ENCODE assay signal across 7 mouse cellular contexts in the genomic region with DNA sequence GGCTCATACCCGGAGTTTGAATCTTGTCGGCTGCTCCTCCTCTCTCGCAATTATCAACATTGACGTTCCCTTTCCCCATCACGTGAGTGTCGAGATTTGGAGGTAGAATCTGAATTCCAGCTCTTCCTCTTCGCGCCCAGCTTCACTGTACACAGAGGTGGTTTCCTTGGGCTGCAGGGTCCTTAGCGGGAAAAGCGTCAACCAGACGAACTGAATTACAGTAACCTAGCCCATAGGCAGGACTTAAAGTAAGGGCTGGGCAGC. TPM values are rescaled to one million over a fixed set of nuclear protein-coding genes. Genes with fewer than 3 reads are reported as not detected.
A peak's percentile ranks its signal among the peaks of the same experiment; 100 is the strongest.
DNase-seq lines count a peak whose midpoint lies in the region; ATAC-seq lines count a peak whose summit lies in the region.

No protein-coding gene starts in this region.

- H3K4me3 ChIP-seq in neural tube, embryonic 11.5 days (ENCODE audit: low read depth, low read length): peak overlapping the region; percentile 72
- peak overlapping the region; percentile 61 for H3K4me3 ChIP-seq in embryonic facial prominence, embryonic 12.5 days
- peak overlapping the region; percentile 88 for H3K4me3 ChIP-seq in intestine, embryonic 16.5 days (ENCODE audit: low read length)
- H3K4me3 ChIP-seq in neural tube, embryonic 14.5 days (ENCODE audit: low read depth, low read length): peak overlapping the region; percentile 71

- H3K9ac ChIP-seq in neural tube, embryonic 11.5 days (ENCODE audit: low read length): peak overlapping the region; percentile 68
- H3K9ac ChIP-seq in embryonic facial prominence, embryonic 12.5 days: peak overlapping the region; percentile 63
- H3K9ac ChIP-seq in intestine, embryonic 16.5 days (ENCODE audit: low read depth, low read length): peak overlapping the region; percentile 85
- H3K9ac ChIP-seq in neural tube, embryonic 14.5 days (replicated peaks; ENCODE audit: low read depth, low read length): peak overlapping the region; percentile 54

- 0 out of 2 replicates have a peak overlapping the region, but pooled peaks have one; percentile 21 for H3K27ac ChIP-seq in neural tube, embryonic 11.5 days (ENCODE audit: low read depth, low read length)
- peak overlapping the region; percentile 78 for H3K27ac ChIP-seq in embryonic facial prominence, embryonic 12.5 days
- peak overlapping the region; percentile 79 for H3K27ac ChIP-seq in intestine, embryonic 16.5 days (ENCODE audit: low read length)
- H3K27ac ChIP-seq in neural tube, embryonic 14.5 days (ENCODE audit: low read depth, low read length): 0 out of 2 replicates have a peak overlapping the region, but pooled peaks have one; percentile 40

- peak; percentile 24 for DNase-seq in neural tube, embryonic 11.5 days (ENCODE audit: low spot score)
- no peak for DNase-seq in neural tube, embryonic 10.5 days (ENCODE audit: extremely low spot score, low spot score)
- DNase-seq in cerebellum, adult 9-10 months: no peak
- DNase-seq in spleen, postnatal 4 days (ENCODE audit: low spot score in 2 of 2): no peak

- H3K4me2 ChIP-seq in neural tube, embryonic 11.5 days (ENCODE audit: low read depth): peak overlapping the region; percentile 52
- H3K4me2 ChIP-seq in embryonic facial prominence, embryonic 12.5 days (replicated peaks): peak overlapping the region; percentile 83
- peak overlapping the region; percentile 82 for H3K4me2 ChIP-seq in intestine, embryonic 16.5 days (ENCODE audit: low read depth, low read length)
- peak overlapping the region; percentile 60 for H3K4me2 ChIP-seq in neural tube, embryonic 14.5 days (ENCODE audit: low read depth, low read length)

- under 1% methylated on average over 11 of the region's 11 CpGs for WGBS in neural tube, embryonic 11.5 days
- 0% methylated on average over 11 of the region's 11 CpGs for WGBS in embryonic facial prominence, embryonic 12.5 days
- WGBS in intestine, embryonic 16.5 days: 0% methylated on average over 11 of the region's 11 CpGs
- 0% methylated on average over 11 of the region's 11 CpGs for WGBS in neural tube, embryonic 14.5 days

- 0 out of 2 replicates have a peak, but pooled peaks cover 2% of the 10 kb centered on the region for H3K4me1 ChIP-seq in neural tube, embryonic 11.5 days (ENCODE audit: control insufficient read depth, insufficient read depth, low read length)
- H3K4me1 ChIP-seq in embryonic facial prominence, embryonic 12.5 days: peaks cover 5% of the 10 kb centered on the region; the same call in 1 of the 2 replicates
- H3K4me1 ChIP-seq in intestine, embryonic 16.5 days (ENCODE audit: control insufficient read depth, insufficient read depth, low read length): peaks cover 8% of the 10 kb centered on the region; the same call in 1 of the 2 replicates
- peaks cover 6% of the 10 kb centered on the region for H3K4me1 ChIP-seq in neural tube, embryonic 14.5 days (ENCODE audit: control insufficient read depth, insufficient read depth, low read length)

- ATAC-seq in neural tube, embryonic 11.5 days (ENCODE audit: insufficient read depth, low FRiP score, low TSS enrichment): peak; percentile 16
- 0 out of 2 replicates have a peak, but pooled peaks have one; percentile 2 for ATAC-seq in embryonic facial prominence, embryonic 12.5 days (ENCODE audit: insufficient number of reproducible peaks, insufficient read depth, low FRiP score, low TSS enrichment)
- ATAC-seq in intestine, embryonic 16.5 days: peak; percentile 17
- ATAC-seq in neural tube, embryonic 14.5 days (ENCODE audit: low read depth): peak; percentile 19; the same call in 1 of the 2 replicates

- H3K9me3 ChIP-seq in neural tube, embryonic 11.5 days (ENCODE audit: control insufficient read depth, low read length): no peaks in the 10 kb centered on the region
- no peaks in the 10 kb centered on the region for H3K9me3 ChIP-seq in embryonic facial prominence, embryonic 12.5 days
- no peaks in the 10 kb centered on the region for H3K9me3 ChIP-seq in intestine, embryonic 16.5 days (ENCODE audit: control insufficient read depth, low read length)
- no peaks in the 10 kb centered on the region for H3K9me3 ChIP-seq in neural tube, embryonic 14.5 days (ENCODE audit: control insufficient read depth, low read length)

- no peaks in the 10 kb centered on the region for H3K27me3 ChIP-seq in neural tube, embryonic 11.5 days (ENCODE audit: control insufficient read depth, insufficient read depth, low read length)
- H3K27me3 ChIP-seq in embryonic facial prominence, embryonic 12.5 days: no peaks in the 10 kb centered on the region
- no peaks in the 10 kb centered on the region for H3K27me3 ChIP-seq in intestine, embryonic 16.5 days (replicated peaks; ENCODE audit: control insufficient read depth, insufficient read depth, low read length)
- H3K27me3 ChIP-seq in neural tube, embryonic 14.5 days (ENCODE audit: control insufficient read depth, insufficient read depth, low read length): no peaks in the 10 kb centered on the region

- peaks cover 8% of the 10 kb centered on the region; the same call in 1 of the 2 replicates for H3K36me3 ChIP-seq in neural tube, embryonic 11.5 days (ENCODE audit: control insufficient read depth, insufficient read depth, low read length)
- H3K36me3 ChIP-seq in embryonic facial prominence, embryonic 12.5 days: peaks cover 43% of the 10 kb centered on the region
- H3K36me3 ChIP-seq in intestine, embryonic 16.5 days (ENCODE audit: control insufficient read depth, insufficient read depth, low read length): peaks cover 7% of the 10 kb centered on the region; the same call in 1 of the 2 replicates
- H3K36me3 ChIP-seq in neural tube, embryonic 14.5 days (ENCODE audit: control insufficient read depth, insufficient read depth, low read length): peaks cover 24% of the 10 kb centered on the region

RNA-seq across cellular contexts. Expression of a gene that starts 0.4 kb away (rescaled TPM):
- polyA plus RNA-seq in neural tube, embryonic 11.5 days (2014; fragmentation: Nextera tagmentation; extraction: Ambion mirVana): 36.7 and 37.3 TPM in 2 replicates
- polyA plus RNA-seq in embryonic facial prominence, embryonic 12.5 days (2016; fragmentation: Nextera tagmentation; extraction: Ambion mirVana): 36.8 and 37.4 TPM in 2 replicates
- 33.1 and 33.7 TPM in 2 replicates for polyA plus RNA-seq in intestine, embryonic 16.5 days (2015; fragmentation: Nextera tagmentation; extraction: Ambion mirVana)
- polyA plus RNA-seq in neural tube, embryonic 14.5 days (2014; fragmentation: Nextera tagmentation; extraction: Ambion mirVana): 23.7 and 28.2 TPM in 2 replicates

RNA-seq across cellular contexts. Expression of a gene that starts 0.5 kb away (rescaled TPM):
- 16.9 and 21.3 TPM in 2 replicates for polyA plus RNA-seq in neural tube, embryonic 11.5 days (2014; fragmentation: Nextera tagmentation; extraction: Ambion mirVana)
- 18.7 and 22.9 TPM in 2 replicates for polyA plus RNA-seq in embryonic facial prominence, embryonic 12.5 days (2016; fragmentation: Nextera tagmentation; extraction: Ambion mirVana)
- polyA plus RNA-seq in intestine, embryonic 16.5 days (2015; fragmentation: Nextera tagmentation; extraction: Ambion mirVana): 12.6 and 14.6 TPM in 2 replicates
- 12.0 and 14.8 TPM in 2 replicates for polyA plus RNA-seq in neural tube, embryonic 14.5 days (2014; fragmentation: Nextera tagmentation; extraction: Ambion mirVana)

RNA-seq across cellular contexts. Expression of a gene that starts 14.8 kb away (rescaled TPM):
- 1.3 TPM in 2 replicates for polyA plus RNA-seq in neural tube, embryonic 11.5 days (2014; fragmentation: Nextera tagmentation; extraction: Ambion mirVana)
- 0.36 and 1.2 TPM in 2 replicates for polyA plus RNA-seq in embryonic facial prominence, embryonic 12.5 days (2016; fragmentation: Nextera tagmentation; extraction: Ambion mirVana)
- 0.17 and 0.45 TPM in 2 replicates for polyA plus RNA-seq in intestine, embryonic 16.5 days (2015; fragmentation: Nextera tagmentation; extraction: Ambion mirVana)
- polyA plus RNA-seq in neural tube, embryonic 14.5 days (2014; fragmentation: Nextera tagmentation; extraction: Ambion mirVana): 4.3 and 5.3 TPM in 2 replicates

Comparison
In these comparisons a context has a peak if more than half of its experiments do, and no peak if none do; other contexts are left out.
1. H3K27ac ChIP-seq: peak in every context shown above with its lines; median percentile 79 in intestine, embryonic 16.5 days; 78 in embryonic facial prominence, embryonic 12.5 days; 40 in neural tube, embryonic 14.5 days; 21 in neural tube, embryonic 11.5 days.